Mouse (Mus musculus): Measurements from ENCODE around the gene Pak3. TPM values are rescaled to one million over a fixed set of nuclear protein-coding genes. Genes with fewer than 3 reads are reported as not detected.

Gene Pak3
- polyA plus RNA-seq, 1 experiment from 2014 or later: 146 TPM

GRCm38 (mm10) chrX:143678566-143678965, 160.2 kb downstream of the Pak3 start:
- Histone ChIP-seq H3K27ac (ENCODE audit: low read depth, low read length) (no peak overlapping the region), H3K4me3 (ENCODE audit: low read depth, low read length) (no peak overlapping the region), H3K36me3 (ENCODE audit: control insufficient read depth, insufficient read depth, low read length) (no peaks in the 10 kb centered on the region), H3K9ac (ENCODE audit: low read length) (no peak overlapping the region), H3K27me3 (replicated peaks; ENCODE audit: control insufficient read depth, insufficient read depth, low read length) (no peaks in the 10 kb centered on the region), H3K9me3 (replicated peaks; ENCODE audit: control insufficient read depth, low read length) (no peaks in the 10 kb centered on the region), H3K4me2 (ENCODE audit: low read length) (no peak overlapping the region), H3K4me1 (ENCODE audit: control insufficient read depth, insufficient read depth, low read length) (no peaks in the 10 kb centered on the region)
- DNase-seq (ENCODE audit: low spot score) (no peak), ATAC-seq (no peak)
- 84% methylated on average over 2 of the region's 2 CpGs for WGBS

GRCm38 (mm10) chrX:143722250-143722649, 203.9 kb downstream of the Pak3 start:
- Histone ChIP-seq H3K36me3 (ENCODE audit: control insufficient read depth, insufficient read depth, low read length) (no peaks in the 10 kb centered on the region), H3K4me1 (ENCODE audit: control insufficient read depth, insufficient read depth, low read length) (no peaks in the 10 kb centered on the region), H3K27ac (ENCODE audit: low read depth, low read length) (no peak overlapping the region), H3K4me3 (ENCODE audit: low read depth, low read length) (no peak overlapping the region), H3K27me3 (replicated peaks; ENCODE audit: control insufficient read depth, insufficient read depth, low read length) (no peaks in the 10 kb centered on the region), H3K9me3 (replicated peaks; ENCODE audit: control insufficient read depth, low read length) (no peaks in the 10 kb centered on the region), H3K9ac (ENCODE audit: low read length) (no peak overlapping the region), H3K4me2 (ENCODE audit: low read length) (no peak overlapping the region)
- DNase-seq (ENCODE audit: low spot score): no peak
- 75% methylated on average over 1 of the region's 1 CpGs for WGBS
- ATAC-seq: no peak

GRCm38 (mm10) chrX:143725411-143725810, 207.0 kb downstream of the Pak3 start:
- no peak for ATAC-seq
- Histone ChIP-seq H3K4me1 (ENCODE audit: control insufficient read depth, insufficient read depth, low read length) (no peaks in the 10 kb centered on the region), H3K27me3 (replicated peaks; ENCODE audit: control insufficient read depth, insufficient read depth, low read length) (no peaks in the 10 kb centered on the region), H3K36me3 (ENCODE audit: control insufficient read depth, insufficient read depth, low read length) (no peaks in the 10 kb centered on the region), H3K9me3 (replicated peaks; ENCODE audit: control insufficient read depth, low read length) (no peaks in the 10 kb centered on the region), H3K4me3 (ENCODE audit: low read depth, low read length) (no peak overlapping the region), H3K9ac (ENCODE audit: low read length) (no peak overlapping the region), H3K27ac (ENCODE audit: low read depth, low read length) (no peak overlapping the region), H3K4me2 (ENCODE audit: low read length) (no peak overlapping the region)
- WGBS: 92% methylated on average over 3 of the region's 3 CpGs
- no peak for DNase-seq (ENCODE audit: low spot score)

- Histone ChIP-seq H3K27me3 (replicated peaks; ENCODE audit: control insufficient read depth, insufficient read depth, low read length) (no peaks in the 10 kb centered on the region), H3K4me1 (ENCODE audit: control insufficient read depth, insufficient read depth, low read length) (no peaks in the 10 kb centered on the region), H3K4me3 (ENCODE audit: low read depth, low read length) (no peak overlapping the region), H3K4me2 (ENCODE audit: low read length) (no peak overlapping the region), H3K27ac (ENCODE audit: low read depth, low read length) (no peak overlapping the region), H3K36me3 (ENCODE audit: control insufficient read depth, insufficient read depth, low read length) (peaks cover 6% of the 10 kb centered on the region; the same call in 1 of the 2 replicates), H3K9me3 (replicated peaks; ENCODE audit: control insufficient read depth, low read length) (no peaks in the 10 kb centered on the region), H3K9ac (ENCODE audit: low read length) (no peak overlapping the region)
- ATAC-seq (peak; percentile 50; the same call in 1 of the 2 replicates), DNase-seq (ENCODE audit: low spot score) (peak; percentile 46)
- 42% methylated on average over 4 of the region's 4 CpGs for WGBS
Observed at GRCm38 (mm10) chrX:143736035-143736434, 217.6 kb downstream of the Pak3 start.

GRCm38 (mm10) chrX:143739171-143739570, 220.8 kb downstream of the Pak3 start:
- no peak overlapping the region for H3K9ac ChIP-seq (ENCODE audit: low read length)
- DNase-seq (ENCODE audit: low spot score) (peak; percentile 69), ATAC-seq (peak; percentile 65; the same call in 1 of the 2 replicates)
- H3K4me3 ChIP-seq (ENCODE audit: low read depth, low read length): no peak overlapping the region
- no peak overlapping the region for H3K27ac ChIP-seq (ENCODE audit: low read depth, low read length)
- no peaks in the 10 kb centered on the region for H3K4me1 ChIP-seq (ENCODE audit: control insufficient read depth, insufficient read depth, low read length)
- 26% methylated on average over 2 of the region's 2 CpGs for WGBS
- peaks cover 5% of the 10 kb centered on the region; the same call in 1 of the 2 replicates for H3K36me3 ChIP-seq (ENCODE audit: control insufficient read depth, insufficient read depth, low read length)
- H3K9me3 ChIP-seq (replicated peaks; ENCODE audit: control insufficient read depth, low read length): no peaks in the 10 kb centered on the region
- H3K27me3 ChIP-seq (replicated peaks; ENCODE audit: control insufficient read depth, insufficient read depth, low read length): no peaks in the 10 kb centered on the region
- no peak overlapping the region for H3K4me2 ChIP-seq (ENCODE audit: low read length)

- Histone ChIP-seq H3K36me3 (ENCODE audit: control insufficient read depth, insufficient read depth, low read length) (no peaks in the 10 kb centered on the region), H3K4me2 (ENCODE audit: low read length) (no peak overlapping the region), H3K27me3 (replicated peaks; ENCODE audit: control insufficient read depth, insufficient read depth, low read length) (no peaks in the 10 kb centered on the region), H3K27ac (ENCODE audit: low read depth, low read length) (no peak overlapping the region), H3K4me3 (ENCODE audit: low read depth, low read length) (no peak overlapping the region), H3K4me1 (ENCODE audit: control insufficient read depth, insufficient read depth, low read length) (no peaks in the 10 kb centered on the region), H3K9me3 (replicated peaks; ENCODE audit: control insufficient read depth, low read length) (no peaks in the 10 kb centered on the region), H3K9ac (ENCODE audit: low read length) (no peak overlapping the region)
- WGBS: 78% methylated on average over 3 of the region's 3 CpGs
- ATAC-seq: no peak
- no peak for DNase-seq (ENCODE audit: low spot score)
Observed at GRCm38 (mm10) chrX:143762556-143762955, 244.2 kb downstream of the Pak3 start.

- Histone ChIP-seq H3K36me3 (ENCODE audit: control insufficient read depth, insufficient read depth, low read length) (no peaks in the 10 kb centered on the region), H3K9ac (ENCODE audit: low read length) (no peak overlapping the region), H3K9me3 (replicated peaks; ENCODE audit: control insufficient read depth, low read length) (no peaks in the 10 kb centered on the region), H3K4me3 (ENCODE audit: low read depth, low read length) (no peak overlapping the region), H3K27me3 (replicated peaks; ENCODE audit: control insufficient read depth, insufficient read depth, low read length) (no peaks in the 10 kb centered on the region), H3K4me1 (ENCODE audit: control insufficient read depth, insufficient read depth, low read length) (no peaks in the 10 kb centered on the region), H3K4me2 (ENCODE audit: low read length) (no peak overlapping the region), H3K27ac (ENCODE audit: low read depth, low read length) (no peak overlapping the region)
- DNase-seq (ENCODE audit: low spot score): no peak
- 89% methylated on average over 1 of the region's 1 CpGs for WGBS
- no peak for ATAC-seq
Observed at GRCm38 (mm10) chrX:143815948-143816347, 297.6 kb downstream of the Pak3 start.

GRCm38 (mm10) chrX:143818961-143819360, 300.6 kb downstream of the Pak3 start:
- H3K4me1 ChIP-seq (ENCODE audit: control insufficient read depth, insufficient read depth, low read length): no peaks in the 10 kb centered on the region
- peak; percentile 22 for DNase-seq (ENCODE audit: low spot score)
- H3K9me3 ChIP-seq (replicated peaks; ENCODE audit: control insufficient read depth, low read length): no peaks in the 10 kb centered on the region
- H3K27ac ChIP-seq (ENCODE audit: low read depth, low read length): no peak overlapping the region
- 89% methylated on average over 2 of the region's 2 CpGs for WGBS
- no peak for ATAC-seq
- H3K9ac ChIP-seq (ENCODE audit: low read length): no peak overlapping the region
- no peak overlapping the region for H3K4me3 ChIP-seq (ENCODE audit: low read depth, low read length)
- no peak overlapping the region for H3K4me2 ChIP-seq (ENCODE audit: low read length)
- no peaks in the 10 kb centered on the region for H3K36me3 ChIP-seq (ENCODE audit: control insufficient read depth, insufficient read depth, low read length)
- H3K27me3 ChIP-seq (replicated peaks; ENCODE audit: control insufficient read depth, insufficient read depth, low read length): no peaks in the 10 kb centered on the region

- no peaks in the 10 kb centered on the region for H3K27me3 ChIP-seq (replicated peaks; ENCODE audit: control insufficient read depth, insufficient read depth, low read length)
- H3K9ac ChIP-seq (ENCODE audit: low read length): no peak overlapping the region
- no peak for ATAC-seq
- no peaks in the 10 kb centered on the region for H3K9me3 ChIP-seq (replicated peaks; ENCODE audit: control insufficient read depth, low read length)
- no peak overlapping the region for H3K4me3 ChIP-seq (ENCODE audit: low read depth, low read length)
- no peaks in the 10 kb centered on the region for H3K4me1 ChIP-seq (ENCODE audit: control insufficient read depth, insufficient read depth, low read length)
- DNase-seq (ENCODE audit: low spot score): no peak
- H3K36me3 ChIP-seq (ENCODE audit: control insufficient read depth, insufficient read depth, low read length): no peaks in the 10 kb centered on the region
- 54% methylated on average over 4 of the region's 4 CpGs for WGBS
- H3K27ac ChIP-seq (ENCODE audit: low read depth, low read length): no peak overlapping the region
- no peak overlapping the region for H3K4me2 ChIP-seq (ENCODE audit: low read length)
Observed at GRCm38 (mm10) chrX:143826521-143826920, 308.1 kb downstream of the Pak3 start.
